Mouse (Mus musculus): ENCODE results near the gene Cacng4.

The Cacng4 gene

GRCm38 (mm10) chr11:107772002-107772401, 22.4 kb downstream of the Cacng4 start:
- DNase-seq (ENCODE audit: low read depth), result no peak

GRCm38 (mm10) chr11:107768361-107768760, 26.0 kb downstream of the Cacng4 start:
- no peak for DNase-seq (ENCODE audit: low read depth)

GRCm38 (mm10) chr11:107766932-107767331, 27.4 kb downstream of the Cacng4 start:
- no peak for DNase-seq (ENCODE audit: low read depth)

GRCm38 (mm10) chr11:107762688-107763460, 31.5 kb downstream of the Cacng4 start:
- no peak for DNase-seq (ENCODE audit: low read depth)

GRCm38 (mm10) chr11:107761790-107762500, 32.4 kb downstream of the Cacng4 start:
- DNase-seq (ENCODE audit: low read depth), result no peak

GRCm38 (mm10) chr11:107760001-107760400, 34.4 kb downstream of the Cacng4 start:
- DNase-seq (ENCODE audit: low read depth), result no peak

GRCm38 (mm10) chr11:107759516-107759915, 34.8 kb downstream of the Cacng4 start:
- DNase-seq (ENCODE audit: low read depth), result no peak

- DNase-seq (ENCODE audit: low read depth), result no peak
Measured at GRCm38 (mm10) chr11:107749114-107749513, 45.2 kb downstream of the Cacng4 start.

GRCm38 (mm10) chr11:107748243-107749035, 45.9 kb downstream of the Cacng4 start:
- no peak for DNase-seq (ENCODE audit: low read depth)

GRCm38 (mm10) chr11:107743100-107743499, 51.3 kb downstream of the Cacng4 start:
- no peak for DNase-seq (ENCODE audit: low read depth)

- DNase-seq (ENCODE audit: low read depth), result no peak
Measured at GRCm38 (mm10) chr11:107738418-107739099, 55.8 kb downstream of the Cacng4 start.

- no peak for DNase-seq (ENCODE audit: low read depth)
Measured at GRCm38 (mm10) chr11:107737886-107738285, 56.5 kb downstream of the Cacng4 start.

- DNase-seq (ENCODE audit: low read depth), result no peak
Measured at GRCm38 (mm10) chr11:107734133-107734532, 60.2 kb downstream of the Cacng4 start.

- no peak for DNase-seq (ENCODE audit: low read depth)
Measured at GRCm38 (mm10) chr11:107731498-107731897, 62.9 kb downstream of the Cacng4 start.

GRCm38 (mm10) chr11:107730940-107731339, 63.4 kb downstream of the Cacng4 start:
- DNase-seq (ENCODE audit: low read depth), result no peak

GRCm38 (mm10) chr11:107729141-107729540, 65.2 kb downstream of the Cacng4 start:
- DNase-seq (ENCODE audit: low read depth), result no peak

- DNase-seq (ENCODE audit: low read depth), result no peak
Measured at GRCm38 (mm10) chr11:107728073-107728863, 66.1 kb downstream of the Cacng4 start.

GRCm38 (mm10) chr11:107724603-107725002, 69.8 kb downstream of the Cacng4 start:
- no peak for DNase-seq (ENCODE audit: low read depth)

GRCm38 (mm10) chr11:107721057-107721456, 73.3 kb downstream of the Cacng4 start:
- no peak for DNase-seq (ENCODE audit: low read depth)

GRCm38 (mm10) chr11:107720264-107721021, 73.9 kb downstream of the Cacng4 start:
- no peak for DNase-seq (ENCODE audit: low read depth)
